Mouse (Mus musculus) adrenal gland, postnatal 10 days (tissue): ENCODE data around the gene Sez6l. TPM values are rescaled to one million over a fixed set of nuclear protein-coding genes. Genes with fewer than 3 reads are reported as not detected.
A peak's percentile ranks its signal among the peaks of the same experiment; 100 is the strongest.

Experiments
- DNase-seq: peaks from one replicate; pipeline ENCODE4 v3.0.0; 2021; ENCODE audit warnings: mixed read lengths
- long read RNA-seq, 2 experiments: library from polyadenylated mRNA; stranded (forward); transcript quantifications; one replicate each; pipeline ENCODE4 v2.0.0; 2021
- total RNA-seq, 2 experiments: library from RNA; stranded (reverse); gene quantifications; 2 replicates each; pipeline ENCODE4 v1.2.3; 2021

Gene Sez6l
- 1 to 10 TPM; 3.8 to 4.5 TPM for total RNA-seq
- long read RNA-seq, experiment 1, partial matches to known transcripts: 1 of 1 reads
- long read RNA-seq, experiment 1, other reads (novel, unspliced or antisense): 0 of 1 reads
- long read RNA-seq, experiment 2, full-length matches to known transcripts: 1 of 6 reads
- long read RNA-seq, experiment 2, partial matches to known transcripts: 4 of 6 reads
- long read RNA-seq, experiment 2, other reads (novel, unspliced or antisense): 1 of 6 reads

DNA sequence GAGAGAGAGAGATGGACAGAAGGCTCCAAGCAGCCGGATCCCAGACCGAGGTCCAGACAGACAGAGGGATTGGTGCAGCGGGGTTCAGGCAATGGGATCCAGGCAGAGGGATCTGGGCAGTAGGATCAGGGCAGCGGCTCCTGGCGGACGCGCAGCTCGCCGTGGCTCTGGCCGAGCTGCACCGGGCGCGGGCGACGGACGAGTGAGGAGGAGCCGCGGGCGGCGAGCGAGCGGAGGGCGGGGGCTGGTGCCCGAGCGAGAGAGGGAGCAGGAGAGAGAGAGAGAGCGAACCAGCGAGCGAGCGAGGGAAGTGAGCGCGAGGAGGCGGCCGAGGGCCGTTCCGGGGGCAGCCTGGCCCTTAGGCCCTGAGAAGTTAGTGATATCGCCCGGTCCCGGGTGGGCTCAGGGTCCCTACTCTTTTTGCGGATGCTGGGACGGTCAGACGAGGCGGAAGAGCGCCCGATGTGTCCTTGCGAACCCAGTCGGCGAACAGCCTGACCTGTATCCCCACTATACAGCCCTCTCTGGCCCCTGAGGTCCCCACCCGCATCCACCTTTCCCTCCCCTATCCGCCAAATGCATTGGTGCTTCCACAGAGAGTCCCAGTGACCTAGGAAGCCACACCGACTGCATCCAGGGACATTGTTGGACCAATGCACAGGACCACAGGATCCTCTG is at the start of gene Sez6l:
Gene Sez6l, minus strand, starts transcription at position 193 of the 678 bp plus-strand sequence.
- peak; percentile 54 for DNase-seq

DNA sequence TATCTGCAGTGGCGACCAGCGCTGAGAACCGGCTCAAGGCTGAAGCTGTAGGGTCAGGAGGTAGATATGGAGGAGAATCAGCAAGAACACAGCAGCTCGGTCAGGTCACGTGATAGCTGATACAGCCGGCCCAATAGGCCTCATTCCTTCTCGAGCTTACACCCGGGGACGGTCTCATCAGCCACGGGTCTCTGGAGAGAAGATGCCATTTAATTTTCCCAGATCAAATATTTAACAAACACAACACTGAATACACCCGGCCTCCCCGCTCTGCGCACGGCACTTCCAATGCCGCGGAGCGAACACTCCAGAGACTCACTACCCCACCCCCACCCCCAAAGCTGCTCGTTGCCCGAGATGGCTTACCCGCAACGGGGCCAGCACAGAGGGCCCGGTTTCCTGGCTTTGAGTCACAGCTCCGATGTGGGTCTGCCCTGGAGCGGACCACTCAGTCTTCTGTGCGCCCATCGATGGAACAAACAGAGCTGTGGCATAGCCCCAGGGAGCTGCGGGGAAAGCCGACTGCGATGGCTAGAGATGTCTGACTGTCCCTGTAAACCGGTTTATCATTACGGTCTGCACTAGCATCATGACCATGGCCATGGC is 48.7 kb upstream of the Sez6l start:
- no peak for DNase-seq

DNA sequence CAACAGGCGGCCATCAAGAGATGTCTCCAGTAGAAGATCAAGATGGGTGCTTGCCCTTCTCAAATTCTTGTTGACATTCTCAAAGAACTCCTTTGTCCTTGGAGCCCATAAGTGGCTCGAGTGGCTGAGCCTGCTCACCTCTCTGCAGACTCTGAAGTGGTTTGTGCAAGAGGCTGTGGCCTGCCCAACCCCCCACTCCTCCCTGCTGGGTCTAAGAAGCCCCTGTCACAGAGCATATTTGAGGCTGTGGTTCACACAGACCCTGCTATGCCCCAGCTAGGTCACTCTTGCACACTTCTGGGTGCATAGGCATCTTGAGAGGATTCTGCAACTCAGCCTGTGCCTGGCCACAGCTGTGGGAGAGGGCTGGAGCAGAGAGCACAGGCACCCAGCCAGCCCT is 46.0 kb upstream of the Sez6l start:
- DNase-seq: no peak

DNA sequence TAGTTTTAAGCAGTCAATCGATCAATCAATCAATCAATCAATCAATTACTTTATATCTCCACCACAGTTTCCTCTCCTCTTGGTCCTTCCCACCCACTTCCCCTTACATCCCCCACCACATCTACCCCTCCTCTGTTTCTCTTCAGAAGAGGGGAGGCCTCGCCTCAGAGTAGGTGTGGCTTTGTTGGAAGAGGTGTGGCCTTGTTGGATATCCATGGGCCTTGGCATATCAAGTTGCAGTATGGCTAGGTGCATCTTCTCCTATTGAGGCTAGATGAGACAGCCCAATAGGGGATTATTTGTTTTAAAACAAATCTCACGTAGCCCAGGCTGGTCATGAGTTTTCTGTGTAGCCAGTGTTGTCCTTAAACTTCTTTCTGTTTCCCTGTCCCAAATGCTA is 43.3 kb upstream of the Sez6l start:
- no peak for DNase-seq

DNA sequence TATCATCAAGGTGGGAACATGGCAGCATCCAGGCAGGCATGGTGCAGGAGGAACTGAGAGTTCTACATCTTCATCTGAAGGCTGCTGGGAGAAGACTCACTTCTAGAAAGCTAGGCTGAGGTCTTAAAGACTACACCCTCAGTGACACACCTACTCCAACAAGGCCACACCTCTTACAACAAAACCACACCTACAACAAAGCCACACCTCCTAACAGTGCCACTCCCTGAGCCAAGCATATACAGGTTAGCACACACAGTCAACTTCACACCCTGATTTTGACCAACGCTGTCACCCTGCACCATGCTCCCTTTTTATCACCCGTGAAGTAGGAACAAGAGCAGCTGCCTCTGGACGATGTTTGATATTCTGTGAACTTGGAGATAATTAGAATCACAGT is 42.4 kb upstream of the Sez6l start:
- DNase-seq: no peak

DNA sequence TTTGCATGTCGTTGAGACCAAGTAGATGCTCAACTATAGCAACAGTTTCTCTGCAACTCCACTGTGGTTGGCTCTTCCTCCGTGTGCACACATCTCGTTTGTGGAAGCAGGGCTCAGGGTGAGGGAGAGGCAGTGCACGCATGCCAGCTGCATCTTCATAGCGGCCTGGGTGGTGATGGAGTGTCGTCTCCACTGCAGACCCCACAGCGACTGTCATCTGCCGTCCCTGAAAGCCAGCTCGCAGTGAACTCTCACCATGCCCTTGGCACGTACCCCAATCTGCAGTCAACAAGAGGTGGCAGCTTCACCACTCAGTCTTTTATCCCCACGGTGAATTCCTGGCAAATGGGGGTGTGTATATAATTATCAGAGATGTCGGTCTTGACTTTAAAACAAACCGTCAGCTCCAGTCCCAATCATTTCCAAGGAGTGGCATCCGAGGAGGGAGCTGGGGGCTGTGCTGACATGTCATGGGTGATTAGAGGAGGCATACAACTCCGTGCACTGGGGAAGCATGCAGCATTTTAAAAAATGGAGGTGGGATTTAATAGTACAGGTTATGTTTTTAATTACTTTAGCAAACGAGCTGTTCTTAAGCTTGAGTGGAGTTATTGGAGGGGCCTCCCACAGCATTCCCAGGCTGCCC is 40.7 kb upstream of the Sez6l start:
- DNase-seq: no peak

DNA sequence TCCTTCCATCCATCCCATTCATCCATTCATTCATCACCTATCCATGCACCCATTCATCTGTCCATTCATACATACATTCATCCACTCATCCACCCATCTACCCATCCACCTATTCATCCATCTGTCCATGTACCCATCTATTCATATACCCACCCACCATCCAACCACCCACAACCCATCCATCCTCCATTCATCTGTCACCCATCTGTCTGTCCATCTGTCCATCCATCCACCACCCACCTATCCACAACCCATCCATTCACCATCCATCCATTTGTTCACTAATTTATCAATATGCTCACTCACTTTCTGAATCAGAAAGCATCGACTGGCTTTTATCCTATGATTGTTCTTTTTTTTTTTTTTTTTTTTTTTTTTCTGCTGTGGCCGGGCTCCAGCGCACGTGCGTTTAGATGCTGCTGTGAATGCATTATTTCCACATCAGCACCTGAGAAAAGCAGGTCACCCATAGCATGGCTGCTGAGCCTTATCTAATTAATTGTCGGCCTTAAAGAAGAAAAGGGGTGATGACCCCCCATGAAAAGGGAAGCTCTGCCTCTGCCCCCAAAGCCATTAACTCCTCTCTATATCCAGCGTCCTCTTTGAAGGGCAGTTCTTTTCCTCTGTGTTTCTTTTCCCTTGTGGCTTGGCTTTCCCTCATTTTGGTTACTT is 39.1 kb upstream of the Sez6l start:
- no peak for DNase-seq

DNA sequence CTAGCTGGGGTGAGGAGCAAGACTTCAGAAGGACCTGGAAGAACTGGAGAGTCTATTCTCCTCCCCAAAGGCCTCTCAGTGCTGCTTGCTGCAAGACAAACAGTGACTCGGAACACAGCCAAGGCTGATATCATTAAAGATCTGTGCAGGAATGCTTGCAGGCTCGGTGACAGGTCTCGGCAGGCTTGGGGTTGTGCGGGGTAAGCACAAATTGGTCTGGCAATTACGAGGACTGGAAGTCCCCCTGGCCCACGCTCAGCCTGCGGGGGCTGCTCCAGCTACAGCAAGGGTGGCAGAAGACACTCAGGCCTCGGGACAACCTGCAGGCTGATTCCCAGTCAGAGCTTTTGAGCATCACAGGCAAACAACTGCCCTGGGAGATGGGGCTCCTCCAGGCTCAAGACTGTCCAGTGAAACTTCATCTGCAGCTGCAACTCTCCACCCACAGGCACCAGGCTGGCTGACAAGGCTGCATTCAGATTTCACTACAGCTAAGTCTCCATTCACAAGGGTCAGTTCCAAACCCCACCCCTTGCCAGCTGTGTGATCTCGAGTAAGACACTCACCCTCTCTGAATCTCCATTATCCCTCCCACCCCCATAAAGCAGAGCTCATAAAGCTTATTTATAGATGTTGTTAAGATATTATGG is 31.0 kb upstream of the Sez6l start:
- DNase-seq: peak; percentile 27

DNA sequence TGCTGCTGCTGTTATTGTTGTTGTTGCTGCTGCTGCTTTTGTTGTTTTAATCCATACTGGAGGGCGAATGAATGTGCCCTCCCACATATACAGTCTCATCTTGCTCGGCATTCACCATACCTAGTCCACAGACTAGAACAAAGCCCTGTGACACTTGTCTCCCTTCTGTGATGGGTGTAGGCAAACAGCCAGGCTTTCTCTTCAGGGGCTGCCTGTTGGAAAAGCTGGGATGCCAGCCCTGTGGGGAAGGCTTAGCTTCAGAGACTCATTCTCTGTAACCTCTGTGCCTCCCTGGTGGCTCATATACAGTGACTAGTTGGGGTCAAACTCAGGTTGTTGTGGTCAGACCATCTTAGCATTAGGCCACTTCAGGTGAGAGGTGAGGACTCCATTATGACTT is 30.1 kb upstream of the Sez6l start:
- DNase-seq: no peak

DNA sequence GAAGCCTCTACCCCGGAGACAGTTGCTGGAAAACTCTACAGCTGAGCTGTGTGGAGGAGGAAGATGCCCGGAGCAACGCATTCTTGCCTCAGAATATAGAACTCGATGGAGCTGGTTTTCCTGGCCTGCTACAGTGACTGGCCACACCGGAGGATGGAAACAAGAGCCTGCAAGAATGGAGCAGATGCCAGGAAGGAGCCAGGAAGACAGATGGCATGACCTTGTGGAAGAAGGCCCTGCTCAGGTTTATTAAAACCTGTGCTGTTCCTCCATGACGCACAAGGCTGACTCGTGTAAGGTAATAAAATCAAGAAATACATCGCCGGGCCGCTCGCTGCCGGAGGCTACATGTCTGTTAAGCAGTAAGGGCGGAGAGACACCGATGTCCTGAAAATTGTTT is 28.4 kb upstream of the Sez6l start:
- no peak for DNase-seq

DNA sequence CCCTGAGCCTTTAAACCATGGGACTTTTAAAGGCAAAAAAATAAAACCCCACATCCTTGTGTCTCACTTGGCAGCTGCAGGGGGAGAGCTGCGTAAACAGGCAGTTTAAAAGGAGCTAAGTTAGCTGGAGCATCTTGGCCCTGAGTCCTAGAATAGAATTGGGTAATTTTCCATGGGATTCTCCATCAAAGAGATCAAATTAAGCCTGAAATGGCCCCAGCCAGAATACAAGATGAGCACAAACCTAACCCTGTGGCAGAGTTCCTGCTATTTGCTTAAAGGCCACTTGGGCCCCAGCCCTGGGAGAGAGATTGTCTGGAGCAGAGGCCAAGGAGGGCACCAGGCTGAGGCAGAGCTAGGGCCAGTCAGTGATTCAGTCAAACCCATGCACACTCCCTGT is 27.3 kb upstream of the Sez6l start:
- DNase-seq: no peak

DNA sequence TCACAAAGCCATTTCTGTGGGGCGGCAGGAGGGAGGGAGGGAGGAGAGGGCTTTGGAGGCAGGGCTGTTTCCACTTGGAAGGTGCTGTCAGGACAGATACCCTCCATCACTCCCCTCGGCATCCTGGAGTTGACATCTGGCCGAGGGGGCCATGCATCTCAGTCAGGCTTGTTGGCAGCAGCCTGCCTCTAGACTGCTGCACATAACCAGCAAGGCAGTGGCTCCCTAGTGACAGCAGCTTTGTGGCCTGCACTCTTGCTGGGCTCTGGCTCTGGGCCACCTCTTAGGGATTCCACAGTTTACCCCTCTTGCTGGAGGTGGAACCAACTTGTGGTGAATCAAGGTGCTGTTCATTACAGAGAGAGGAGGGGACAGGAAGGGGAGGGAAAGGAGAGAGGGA is 26.6 kb upstream of the Sez6l start:
- no peak for DNase-seq

DNA sequence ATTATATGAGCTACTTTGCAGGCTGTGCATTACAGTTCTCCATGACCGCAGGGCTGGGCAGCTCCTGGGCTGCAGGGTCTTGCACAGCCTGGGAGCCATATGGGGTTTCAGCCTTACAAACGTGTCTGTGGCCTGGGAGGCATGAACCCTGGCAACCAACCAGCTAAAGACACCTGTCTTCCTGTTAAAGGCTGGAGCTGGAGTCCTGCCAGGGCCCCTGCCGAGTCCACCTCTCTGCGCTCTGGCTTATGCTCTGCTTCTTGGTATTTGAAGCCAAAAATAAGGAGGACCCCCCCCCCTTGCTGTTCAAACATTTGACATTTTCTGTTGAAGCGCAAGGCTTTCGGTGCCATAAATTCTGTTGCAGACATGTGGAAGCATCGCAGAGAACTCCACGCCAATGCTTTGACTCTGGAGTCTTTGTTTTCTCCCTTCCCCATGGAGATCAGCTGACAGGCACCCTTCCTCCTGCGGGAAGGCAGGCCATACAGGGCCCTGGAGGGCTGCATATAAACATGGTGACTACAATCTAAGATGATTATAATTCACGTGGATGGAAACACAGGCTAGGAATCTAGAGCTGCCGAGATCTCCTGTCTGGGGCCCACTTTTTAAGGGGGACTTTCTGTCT is 23.4 kb upstream of the Sez6l start:
- no peak for DNase-seq

DNA sequence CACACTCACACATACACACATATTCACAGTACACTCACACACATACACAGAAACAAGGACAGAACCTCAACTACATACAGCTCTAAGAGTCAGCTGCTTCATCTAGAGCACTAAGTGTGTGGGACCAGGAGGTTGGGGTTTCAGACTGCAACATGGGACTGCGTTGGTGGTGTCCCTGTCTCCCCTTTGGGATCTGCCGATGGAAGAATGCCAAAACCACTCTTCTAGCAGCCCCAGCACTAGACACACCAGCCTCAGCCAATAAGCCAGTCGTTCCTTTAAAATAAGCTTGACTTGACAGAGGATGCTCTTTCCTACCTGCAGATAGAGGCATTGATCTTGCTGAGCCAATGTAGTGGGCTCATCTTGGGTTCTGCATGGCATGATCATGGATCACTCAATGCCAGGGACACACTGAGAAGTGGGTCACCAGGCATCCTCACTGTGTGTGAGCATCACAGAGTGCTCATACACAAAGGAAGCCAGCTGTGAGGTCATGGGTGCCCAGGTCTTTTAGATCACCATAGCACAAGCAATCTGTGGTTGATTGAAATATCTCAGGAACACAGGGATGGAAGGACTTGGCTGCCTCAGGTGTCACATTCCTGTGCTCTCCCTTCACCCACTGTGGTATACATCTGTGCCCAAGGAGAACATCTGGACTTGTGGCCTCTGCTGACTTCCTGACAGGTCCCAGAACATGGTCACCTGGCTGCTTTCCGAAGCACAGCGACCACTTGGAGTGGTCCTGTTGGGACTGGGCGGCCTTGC is 22.7 kb upstream of the Sez6l start:
- DNase-seq: no peak

DNA sequence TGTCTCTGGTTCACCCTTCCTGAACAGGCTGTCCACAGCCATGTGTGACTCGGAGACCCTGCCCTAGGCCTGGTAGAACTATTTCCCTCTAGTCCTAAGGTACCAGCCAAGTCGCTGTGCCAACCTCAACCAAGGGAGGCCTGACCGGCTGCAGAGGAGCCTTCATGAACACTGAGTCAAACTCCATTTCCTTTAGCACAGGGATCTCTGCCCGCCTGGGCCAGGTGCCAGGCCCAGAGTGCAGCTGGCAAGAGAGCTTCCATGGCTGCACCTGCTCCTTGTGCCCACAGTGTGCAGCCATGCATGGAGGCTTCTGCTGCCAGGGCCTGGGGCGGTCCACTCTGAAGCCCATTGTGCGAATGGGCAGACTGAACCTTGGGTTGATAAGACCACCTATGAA is 20.9 kb upstream of the Sez6l start:
- DNase-seq: peak; percentile 73

DNA sequence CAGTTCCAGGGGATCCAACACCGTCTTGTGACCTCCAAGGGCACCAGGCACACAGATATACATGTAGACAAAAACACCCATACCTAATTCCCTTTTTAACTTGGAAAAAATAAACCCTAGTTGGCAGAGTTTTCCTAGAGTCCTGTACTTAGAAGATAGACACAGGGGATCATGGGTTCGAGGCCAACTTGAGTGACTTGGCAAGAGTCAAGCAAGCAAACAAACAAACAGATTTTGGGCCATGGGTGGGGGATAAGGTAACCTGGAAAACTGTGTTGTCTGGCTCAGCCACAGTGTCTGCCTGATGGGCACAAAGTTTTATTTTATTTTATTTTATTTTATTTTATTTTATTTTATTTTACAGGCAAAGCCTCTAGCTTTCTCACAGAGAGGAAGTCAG is 20.3 kb upstream of the Sez6l start:
- DNase-seq: no peak

DNA sequence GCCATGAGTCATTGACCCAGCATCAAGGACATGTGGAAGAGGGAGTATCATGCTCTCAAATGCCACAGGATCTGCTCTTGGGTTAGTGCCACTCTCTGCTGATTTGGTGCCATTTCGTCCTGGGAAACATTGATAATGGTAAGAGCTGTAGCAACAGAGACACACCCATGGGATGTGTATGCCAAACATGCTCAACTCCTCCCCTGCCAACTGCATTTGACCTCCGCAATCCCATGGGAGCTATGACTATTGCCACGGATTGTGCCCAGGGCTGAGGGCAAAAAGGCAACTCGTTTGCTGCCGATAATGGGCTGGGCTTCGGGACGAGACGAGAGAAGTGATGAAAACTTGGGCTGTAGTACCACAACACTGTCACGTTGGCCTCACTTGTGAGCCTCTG is 19.7 kb upstream of the Sez6l start:
- peak; percentile 51 for DNase-seq

DNA sequence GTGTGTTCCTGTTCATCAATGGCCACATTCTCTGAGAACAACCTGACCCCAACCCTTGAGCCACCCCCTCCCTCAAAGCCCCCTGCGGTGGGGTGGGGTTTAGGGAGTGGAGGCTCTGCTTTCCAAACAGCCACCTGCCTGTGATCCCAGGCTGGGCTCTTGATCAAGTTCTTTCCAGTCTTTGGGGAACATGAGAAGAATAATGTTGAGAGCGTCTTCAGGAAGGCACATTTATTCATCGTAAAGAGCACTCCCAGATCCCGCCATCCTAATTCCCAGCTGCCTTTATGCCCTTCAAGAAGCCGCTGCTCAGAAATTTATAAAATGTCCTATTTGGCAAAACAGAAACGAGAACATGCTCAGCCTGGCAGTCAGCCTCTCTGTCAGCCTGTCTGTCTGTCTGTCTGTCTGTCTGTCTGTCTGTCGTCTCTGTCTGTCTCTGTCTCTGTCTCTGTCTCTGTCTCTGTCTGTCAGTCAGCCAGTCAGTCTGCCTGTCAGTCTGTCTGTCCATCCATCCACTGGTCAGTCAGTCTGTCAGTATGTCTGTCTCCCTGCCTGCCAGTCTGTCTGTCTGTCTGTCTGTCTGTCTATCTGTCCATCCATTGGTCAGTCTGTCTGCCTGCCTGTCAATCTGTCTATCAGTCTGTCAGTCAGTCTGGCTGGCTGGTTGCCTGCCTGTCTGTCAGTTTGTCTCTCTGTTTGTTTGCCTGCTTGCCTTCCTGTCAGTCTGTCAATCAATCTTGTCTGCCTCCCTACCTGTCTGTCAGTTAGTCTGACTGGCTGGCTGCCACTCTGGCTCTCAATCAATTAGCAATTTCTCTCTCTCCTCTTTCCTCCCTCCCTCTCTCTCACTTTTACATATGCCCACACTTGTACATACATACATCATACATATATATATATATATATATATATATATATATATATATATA is 19.0 kb upstream of the Sez6l start:
- DNase-seq: no peak

DNA sequence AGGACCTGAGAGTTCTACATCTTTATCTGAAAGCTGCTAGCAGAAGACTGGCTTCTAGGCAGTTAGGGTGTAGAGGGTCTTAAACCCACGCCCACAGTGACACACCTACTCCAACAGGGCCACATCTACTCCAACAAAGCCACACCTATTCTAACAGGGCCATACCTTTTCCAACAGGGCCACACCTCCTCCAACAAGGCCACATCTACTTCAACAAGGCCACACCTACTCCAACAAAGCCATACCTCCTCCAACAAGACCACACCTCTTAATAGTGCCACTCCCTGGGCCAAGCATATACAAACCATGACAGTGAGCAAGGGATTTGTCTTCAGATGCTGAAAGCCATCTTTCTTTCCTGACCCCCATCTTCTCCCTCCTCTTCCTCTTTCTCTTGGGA is 14.7 kb upstream of the Sez6l start:
- DNase-seq: no peak

DNA sequence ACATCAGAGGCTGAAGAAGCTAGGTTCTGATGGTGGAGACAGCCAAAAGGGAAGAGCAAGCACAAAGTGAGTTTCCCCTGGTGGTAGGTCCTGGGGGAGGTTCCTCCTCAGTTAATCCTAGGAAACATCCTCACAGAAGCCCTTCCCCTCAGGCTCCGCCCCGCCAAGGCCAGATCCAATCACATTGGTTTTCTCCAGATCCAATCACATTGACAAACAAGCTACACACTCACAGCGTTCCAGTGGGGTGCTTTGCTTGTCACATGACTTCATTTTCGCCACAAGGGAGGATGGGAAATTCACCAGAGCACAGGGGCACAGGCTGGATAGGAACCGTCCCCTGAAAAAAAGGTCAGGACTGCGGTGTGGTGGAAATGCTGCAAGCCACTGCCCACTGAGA is 9.1 kb upstream of the Sez6l start:
- no peak for DNase-seq
